In genomic region chr5:105941951-105942350, GRCm38 (mm10) we compare ENCODE assay signal across 15 mouse cellular contexts.
DNase-seq lines count a peak whose midpoint lies in the region; ATAC-seq and TF ChIP-seq lines count a peak whose summit lies in the region.
"Had no signal": no experiment of that assay in that cellular context is flagged by ENCODE, and none has a peak within 500 bp of the region (broad histone marks: within the 10 kb centered on the region; RNA-seq: fewer than 3 reads in every experiment).

No protein-coding gene starts in this region.

- ATAC-seq in heart, embryonic 11.5 days (replicated peaks; ENCODE audit: insufficient number of reproducible peaks, low FRiP score, low TSS enrichment), result no peak
- ATAC-seq: forebrain, embryonic 15.5 days had no signal

- no peaks in the 10 kb centered on the region for H3K4me1 ChIP-seq in heart, embryonic 11.5 days (ENCODE audit: control insufficient read depth, insufficient read depth, low read length)
- H3K4me1 ChIP-seq in kidney, adult 2 months (ENCODE audit: control insufficient read depth, insufficient read depth, low read length), result no peaks in the 10 kb centered on the region
- H3K4me1 ChIP-seq: embryonic facial prominence, embryonic 12.5 days; forebrain, embryonic 15.5 days; hindbrain, embryonic 15.5 days had no signal

- H3K27me3 ChIP-seq in heart, embryonic 11.5 days (ENCODE audit: control insufficient read depth, insufficient read depth, low read length), result no peaks in the 10 kb centered on the region
- no peaks in the 10 kb centered on the region for H3K27me3 ChIP-seq in kidney, adult 2 months (replicated peaks; ENCODE audit: control insufficient read depth, insufficient read depth, low read length)
- H3K27me3 ChIP-seq: embryonic facial prominence, embryonic 12.5 days; forebrain, embryonic 15.5 days; hindbrain, embryonic 15.5 days had no signal

- no peak overlapping the region for H3K4me2 ChIP-seq in heart, embryonic 11.5 days
- H3K4me2 ChIP-seq: embryonic facial prominence, embryonic 12.5 days; forebrain, embryonic 15.5 days; hindbrain, embryonic 15.5 days had no signal

- no peak overlapping the region; the same call in 1 of the 2 replicates for H3K27ac ChIP-seq in heart, embryonic 11.5 days (ENCODE audit: low read depth, low read length)
- no peak overlapping the region for H3K27ac ChIP-seq in kidney, adult 2 months (ENCODE audit: insufficient read depth, low read depth, low read length)
- H3K27ac ChIP-seq: embryonic facial prominence, embryonic 12.5 days; forebrain, embryonic 15.5 days; hindbrain, embryonic 15.5 days had no signal

- intact Hi-C loops in heart, postnatal 10 days (cut with DNase I), result no loop called here

- no peak overlapping the region for H3K4me3 ChIP-seq in heart, embryonic 11.5 days (ENCODE audit: low read depth, low read length)
- no peak overlapping the region for H3K4me3 ChIP-seq in kidney, adult 2 months (ENCODE audit: insufficient read depth, low read depth, low read length)
- H3K4me3 ChIP-seq: embryonic facial prominence, embryonic 12.5 days; forebrain, embryonic 15.5 days; hindbrain, embryonic 15.5 days had no signal

- no peaks in the 10 kb centered on the region for H3K9me3 ChIP-seq in heart, embryonic 11.5 days (replicated peaks; ENCODE audit: control insufficient read depth, low read length)
- H3K9me3 ChIP-seq: embryonic facial prominence, embryonic 12.5 days; forebrain, embryonic 15.5 days; hindbrain, embryonic 15.5 days had no signal

- DNase-seq in heart, postnatal 10 days, result peak; percentile 7 to 28
- DNase-seq in kidney, postnatal 10 days, result peak; percentile 77
- no peak for DNase-seq in kidney, adult 2 months
- DNase-seq in lung, postnatal 10 days, result peak; percentile 43
- DNase-seq in lung, postnatal 14 days, result no peak
- DNase-seq: adrenal gland, adult 8-10 months; adrenal gland, postnatal 36 days; cerebellum, adult 2 months; cerebellum, postnatal 25 days; gastrocnemius, postnatal 36 days; heart, adult 18-20 months had no signal

- 87% methylated on average over 2 of the region's 2 CpGs for WGBS in heart, embryonic 11.5 days (ENCODE audit: insufficient replicate concordance)
- WGBS in kidney, adult 2 months, result 77% methylated on average over 2 of the region's 2 CpGs

- TF ChIP-seq CTCF in kidney, adult 2 months (conservative IDR thresholded peaks at IDR 0.05; ENCODE audit: insufficient read depth, insufficient read length, low read depth, low read length), result no peak

- no peaks in the 10 kb centered on the region for H3K36me3 ChIP-seq in heart, embryonic 11.5 days (ENCODE audit: control insufficient read depth, insufficient read depth, low read length)
- H3K36me3 ChIP-seq in kidney, adult 2 months (ENCODE audit: control insufficient read depth, insufficient read depth, low read length), result no peaks in the 10 kb centered on the region
- H3K36me3 ChIP-seq: embryonic facial prominence, embryonic 12.5 days; forebrain, embryonic 15.5 days; hindbrain, embryonic 15.5 days had no signal

- H3K9ac ChIP-seq in heart, embryonic 11.5 days (ENCODE audit: low read depth, low read length), result no peak overlapping the region
- H3K9ac ChIP-seq: embryonic facial prominence, embryonic 12.5 days; forebrain, embryonic 15.5 days; hindbrain, embryonic 15.5 days had no signal

- TF ChIP-seq POLR2A in kidney, adult 2 months (IDR thresholded peaks at IDR 0.05; ENCODE audit: low read depth, low read length), result no peak

Comparison
In these comparisons a context has a peak if more than half of its experiments do, and no peak if none do; other contexts are left out.
1. DNase-seq: peak in heart, postnatal 10 days (2 of 2), kidney, postnatal 10 days (single experiment) and lung, postnatal 10 days (single experiment); none in kidney, adult 2 months (single experiment) and lung, postnatal 14 days (single experiment).